Mouse (Mus musculus) kidney, adult 2 months (tissue): ENCODE results near the gene Gpc3.

ENCODE experiments used
- CTCF ChIP-seq: fragments of 200-500 bp; conservative IDR thresholded peaks from 2 replicates; pipeline ENCODE4 v1.5.1; 2011; ENCODE audit warnings: low read depth, mild to moderate bottlenecking, control low read depth, low read length, moderate library complexity, mixed read lengths; ENCODE audit not compliant: insufficient read depth, insufficient read length
- POLR2A ChIP-seq: fragments of 200-500 bp; IDR thresholded peaks from one replicate; pipeline ENCODE4 v1.6.1; 2011; ENCODE audit warnings: low read depth, low read length, control low read depth

DNA sequence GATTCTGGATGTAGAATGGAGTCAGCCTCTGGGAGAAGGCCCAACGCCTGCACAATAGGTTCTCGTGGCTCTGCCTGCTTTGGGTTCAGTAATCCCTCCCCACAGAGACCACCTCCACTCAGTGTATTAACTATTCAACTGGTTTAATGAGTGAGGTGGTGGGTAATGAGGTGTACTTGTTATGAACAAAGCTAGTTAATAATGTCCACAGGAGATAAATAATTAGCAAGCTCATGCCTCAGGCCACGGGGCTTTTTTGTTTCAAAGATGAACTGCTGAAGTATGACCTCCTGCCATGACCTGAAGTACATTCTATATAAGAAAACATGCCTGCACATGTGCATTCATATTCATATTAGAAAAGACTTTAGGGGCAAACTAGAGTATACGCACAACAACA, 260.8 kb downstream of the Gpc3 start:
- no peak for TF ChIP-seq POLR2A
- TF ChIP-seq CTCF = no peak
